Mouse (Mus musculus) lung, adult 2 months (tissue): ENCODE measurements at regions not wholly inside any gene's neighbourhood (a gene's known extent, or its start where the extent isn't known, plus 50 kb on each side); places are given as distances from the start of the nearest gene placed in this dataset.

Experiments
- DNase-seq: peaks from one replicate; pipeline ENCODE4 v3.0.0; 2022
- H3K4me1 ChIP-seq: fragments of 200-500 bp; 2 replicates; pipeline ENCODE4 v1.6.1; 2011; ENCODE audit warnings: low read length; ENCODE audit not compliant: control insufficient read depth, insufficient read depth
- H3K4me3 ChIP-seq: fragments of 200-500 bp; replicated peaks from 2 replicates; pipeline ENCODE3; 2011; ENCODE audit warnings: low read depth, mild to moderate bottlenecking, control low read depth, low read length; ENCODE audit errors: extremely low read depth
- CTCF ChIP-seq: fragments of 200-500 bp; IDR thresholded peaks from 2 replicates; pipeline ENCODE4 v1.5.1; 2011; ENCODE audit warnings: mild to moderate bottlenecking, low read length, control low read depth; ENCODE audit not compliant: insufficient read depth
- POLR2A ChIP-seq: fragments of 200-500 bp; IDR thresholded peaks from 2 replicates; pipeline ENCODE4 v1.6.1; 2011; ENCODE audit warnings: low read depth, mild to moderate bottlenecking, control low read depth, low read length, borderline replicate concordance; ENCODE audit errors: extremely low read depth
- WGBS: fragments of 180-500 bp; shearing (Covaris S2); methylation state at CpG from one replicate; pipeline ENCODE4 v1.1.7; 2018; 5-methylcytosine and 5-hydroxymethylcytosine counted together

DNA sequence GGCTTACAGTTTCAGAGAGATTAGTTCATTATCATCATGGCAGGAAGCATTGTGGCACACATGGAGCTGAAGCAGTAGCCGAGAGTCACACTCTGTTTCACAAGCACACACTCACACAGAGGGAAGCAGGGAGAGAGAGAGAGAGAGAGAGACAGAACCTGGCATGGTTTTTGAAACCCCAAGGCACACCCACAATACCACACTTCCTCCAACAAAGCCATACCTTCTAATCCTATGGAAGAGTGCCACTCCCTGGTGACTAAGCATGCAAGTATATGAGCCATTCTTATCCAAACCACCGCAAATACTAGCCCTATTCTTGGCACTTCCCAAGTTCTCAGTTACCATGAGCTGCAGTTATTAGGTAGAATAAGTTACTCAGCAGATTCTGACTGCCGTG, 82.5 kb upstream of the Slc38a4 start:
- 74% methylated on average over 3 of the region's 3 CpGs for WGBS
- DNase-seq: no peak

DNA sequence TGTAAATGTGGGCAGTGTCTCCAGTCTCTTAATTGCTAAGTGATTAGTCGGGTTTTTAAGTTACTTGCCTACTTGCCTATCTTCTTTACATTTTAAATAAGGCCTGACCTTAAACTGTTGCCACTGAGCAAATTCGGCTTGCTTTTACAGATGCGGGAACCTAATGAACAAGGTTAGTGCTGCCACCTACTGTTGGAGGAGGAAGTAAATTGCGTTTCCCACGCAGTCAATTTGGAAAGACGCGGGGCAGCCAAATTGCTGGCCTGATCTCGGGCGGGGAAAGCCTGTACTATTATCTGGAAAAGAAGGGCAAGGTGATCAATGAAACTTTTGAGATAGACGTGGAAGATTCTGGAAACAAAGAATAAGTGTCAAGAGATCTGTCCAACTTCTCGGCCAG, 79.5 kb upstream of the Slc38a4 start:
- 7% methylated on average over 11 of the region's 11 CpGs for WGBS
- H3K4me1 ChIP-seq: no peaks in the 10 kb centered on the region
- TF ChIP-seq CTCF (peak; percentile 56), POLR2A (no peak)
- peak; percentile 34 for DNase-seq
- H3K4me3 ChIP-seq: no peak overlapping the region

More for the DNA sequence above, 82.5 kb upstream of the Slc38a4 start:
- no peaks in the 10 kb centered on the region for H3K4me1 ChIP-seq
- no peak overlapping the region for H3K4me3 ChIP-seq
- TF ChIP-seq CTCF: no peak
- TF ChIP-seq POLR2A: no peak

DNA sequence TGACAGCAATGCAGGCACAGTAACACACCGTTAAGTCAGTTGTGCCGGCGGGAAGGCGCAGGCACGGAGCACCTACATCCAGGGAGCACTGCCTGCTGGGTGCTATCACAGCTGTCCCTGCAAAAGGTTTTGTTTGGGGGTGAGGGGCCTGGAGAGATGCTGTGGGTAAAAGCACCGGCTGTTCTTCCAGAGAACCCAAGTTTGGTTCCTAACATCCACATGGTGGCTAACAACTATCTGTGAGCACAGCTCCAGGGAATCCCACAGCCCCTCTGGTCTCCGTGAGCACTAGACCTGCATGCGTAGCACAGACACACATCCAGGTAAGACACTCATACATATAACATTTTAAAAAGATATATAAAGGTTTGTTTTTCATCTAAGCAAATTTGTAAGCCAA, 72.0 kb upstream of the Slc38a4 start:
- WGBS: 87% methylated on average over 8 of the region's 8 CpGs
- Histone ChIP-seq H3K4me1 (no peaks in the 10 kb centered on the region), H3K4me3 (no peak overlapping the region)
- TF ChIP-seq POLR2A (no peak), CTCF (no peak)
- DNase-seq: no peak

DNA sequence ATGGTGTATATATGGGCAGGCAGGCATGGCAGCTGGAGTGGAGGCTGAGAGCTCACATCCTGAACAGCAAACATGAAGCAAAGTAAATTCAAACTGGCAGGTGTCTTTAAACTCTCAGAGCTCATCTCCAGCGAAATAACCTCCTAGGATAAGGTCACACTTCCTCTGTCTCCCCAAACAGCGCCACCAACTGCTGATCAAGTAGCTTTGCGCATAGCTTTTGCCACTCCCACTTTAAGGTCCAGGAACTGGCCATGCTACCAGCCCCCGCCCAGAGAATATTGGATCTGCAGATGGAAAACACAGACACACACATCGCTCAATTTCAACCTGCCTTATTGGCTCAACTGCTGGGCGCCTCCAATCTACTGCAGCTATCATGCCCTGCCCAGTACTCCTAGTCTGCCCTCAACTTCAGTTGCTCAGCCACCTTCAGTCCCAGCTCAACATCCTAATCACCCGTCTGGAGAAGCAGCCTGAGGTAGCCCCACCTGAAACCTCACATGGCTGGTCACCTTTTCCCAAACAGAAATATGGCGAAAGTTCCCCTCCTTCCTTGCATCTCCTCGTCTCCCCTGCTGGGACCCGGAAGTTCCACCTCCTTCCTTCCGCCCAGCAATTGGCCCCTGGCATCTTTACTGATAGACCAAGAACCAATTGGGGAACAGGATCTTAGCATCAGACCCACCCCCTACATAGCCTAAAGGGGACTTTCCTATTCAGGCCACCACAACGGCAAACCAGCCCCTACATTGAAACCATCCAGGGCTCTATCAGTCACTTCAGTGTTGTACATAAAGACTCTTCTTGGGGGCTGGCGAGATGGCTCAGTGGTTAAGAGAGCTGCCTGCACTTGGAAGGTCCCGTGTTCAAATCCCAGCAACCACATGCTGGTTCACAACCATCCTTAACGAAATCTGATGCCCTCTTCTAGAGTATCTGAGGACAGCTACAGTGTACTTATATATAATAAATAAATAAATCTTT, 70.4 kb upstream of the Slc38a4 start:
- Histone ChIP-seq H3K4me3 (no peak overlapping the region), H3K4me1 (no peaks in the 10 kb centered on the region)
- DNase-seq: no peak
- 87% methylated on average over 15 of the region's 15 CpGs for WGBS
- no peak for TF ChIP-seq POLR2A
- TF ChIP-seq CTCF: no peak

DNA sequence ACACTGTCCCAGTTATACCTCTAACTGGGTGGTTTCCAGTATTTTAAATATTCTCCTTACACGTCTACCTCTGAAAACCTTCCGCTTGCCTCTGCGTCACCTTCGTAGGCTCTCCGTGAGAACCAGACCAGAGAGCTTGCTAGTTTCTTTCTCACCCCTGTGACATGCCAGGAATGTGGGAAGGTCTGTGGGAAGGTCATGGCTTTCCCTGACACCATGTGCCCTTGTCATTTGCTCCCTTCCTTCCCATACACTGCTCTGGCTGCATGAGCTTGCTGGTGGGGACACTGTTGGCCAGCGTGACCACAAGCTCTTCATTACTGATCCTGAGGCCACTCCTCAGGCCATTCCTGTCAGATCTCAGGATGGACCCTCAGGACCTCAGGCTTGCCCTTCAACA, 66.5 kb upstream of the Slc38a4 start:
- WGBS: 87% methylated on average over 6 of the region's 6 CpGs
- H3K4me1 ChIP-seq: no peaks in the 10 kb centered on the region
- no peak overlapping the region for H3K4me3 ChIP-seq
- TF ChIP-seq POLR2A: no peak
- no peak for TF ChIP-seq CTCF
- DNase-seq: no peak

DNA sequence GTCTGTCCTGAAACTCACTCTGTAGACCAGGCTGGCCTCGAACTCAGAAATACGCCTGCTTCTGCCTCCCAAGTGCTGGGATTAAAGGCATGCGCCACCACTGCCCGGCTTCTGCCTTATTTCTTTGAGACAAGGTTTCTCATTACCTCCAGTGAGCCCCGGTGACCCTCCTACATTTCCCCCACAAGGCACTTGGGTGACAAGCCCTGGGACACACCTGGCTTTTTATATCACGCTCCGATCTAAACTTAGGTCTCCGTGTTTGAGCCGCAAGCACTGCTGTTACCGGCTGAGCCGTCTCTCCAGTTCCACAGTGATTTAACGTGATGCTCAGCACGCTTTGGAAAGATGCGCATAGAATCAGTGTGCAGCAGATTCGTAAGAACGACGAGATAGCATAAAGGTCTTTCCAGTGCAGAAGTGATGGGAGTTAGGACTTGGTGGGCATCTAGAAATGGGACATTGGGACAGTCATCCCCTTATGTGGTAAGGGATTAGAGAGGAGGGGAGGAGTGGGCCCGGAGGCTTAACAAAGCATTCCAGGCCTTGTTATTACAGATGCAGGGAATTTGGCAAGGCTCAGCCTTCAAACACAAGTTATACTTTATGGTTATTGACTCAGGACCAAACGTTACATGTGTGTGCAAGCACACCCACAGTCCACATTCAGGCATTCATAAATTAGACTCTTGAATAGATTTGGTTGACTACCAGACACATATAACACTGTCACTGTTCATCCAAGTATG, 56.9 kb upstream of the Slc38a4 start:
- TF ChIP-seq POLR2A (no peak), CTCF (no peak)
- WGBS: 85% methylated on average over 19 of the region's 19 CpGs
- H3K4me3 ChIP-seq: no peak overlapping the region
- DNase-seq: no peak
- H3K4me1 ChIP-seq: no peaks in the 10 kb centered on the region

DNA sequence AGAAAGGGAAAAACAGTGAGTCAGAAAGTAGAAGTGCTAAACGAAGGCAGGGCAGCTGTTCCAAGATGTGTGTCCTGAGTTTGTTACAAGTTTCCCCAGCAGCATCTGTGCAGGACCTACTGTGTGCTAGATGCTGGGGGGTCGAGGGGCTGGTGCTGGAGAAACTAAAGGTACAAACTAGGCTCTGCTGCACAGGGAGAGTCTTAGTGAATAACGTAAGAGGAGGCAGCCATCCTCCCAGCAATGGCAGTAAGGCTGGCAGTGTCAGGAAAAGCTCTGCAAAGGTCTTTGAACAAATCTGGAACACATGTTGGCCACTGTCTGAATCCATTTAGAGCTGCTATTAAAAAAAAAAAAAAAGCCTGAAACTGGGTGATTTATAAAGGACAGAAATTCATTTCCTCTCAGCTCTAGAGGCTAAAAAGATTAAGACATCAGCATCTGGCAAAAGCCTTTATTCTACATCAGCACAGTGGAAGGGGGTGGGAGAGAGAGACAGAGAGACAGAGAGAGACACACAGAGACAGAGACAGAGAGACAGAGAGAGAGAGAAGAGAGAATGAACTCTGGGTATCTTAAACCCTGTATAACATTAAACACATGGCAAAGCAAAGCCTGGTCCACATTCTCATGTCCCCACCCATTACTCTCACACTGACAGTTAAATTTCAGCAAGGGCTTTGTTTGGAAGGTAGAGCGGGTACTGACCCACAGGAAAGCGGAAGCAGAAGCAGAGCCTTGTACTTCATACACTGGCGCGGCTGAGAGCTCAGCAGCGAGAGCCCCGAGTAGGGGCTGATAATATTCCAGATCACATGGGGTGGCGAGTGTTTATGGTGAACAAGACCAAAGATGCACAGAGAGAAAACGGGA, 55.8 kb upstream of the Slc38a4 start:
- DNase-seq: no peak
- Histone ChIP-seq H3K4me1 (no peaks in the 10 kb centered on the region), H3K4me3 (no peak overlapping the region)
- TF ChIP-seq CTCF: no peak
- TF ChIP-seq POLR2A: no peak
- 54% methylated on average over 11 of the region's 11 CpGs for WGBS

DNA sequence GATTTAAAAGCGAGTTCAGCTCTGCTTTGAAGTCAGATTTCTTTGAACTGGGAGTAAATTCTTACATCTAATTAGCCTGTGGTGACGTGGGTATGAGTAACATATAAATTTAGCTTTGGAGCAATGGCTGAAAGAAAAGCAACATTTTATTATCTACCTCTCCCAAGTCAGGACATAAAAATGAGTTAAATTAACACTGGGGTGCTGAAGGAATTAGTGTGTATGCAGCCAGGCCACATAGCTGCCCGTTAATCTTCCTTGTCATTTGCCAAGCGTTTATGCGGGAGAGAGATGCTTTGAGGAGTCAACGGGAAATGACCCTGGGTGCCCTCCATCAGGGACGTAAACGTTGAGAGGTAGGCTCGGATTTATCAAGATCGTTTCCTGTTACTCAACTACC, 52.0 kb upstream of the Slc38a4 start:
- DNase-seq: no peak
- Histone ChIP-seq H3K4me1 (no peaks in the 10 kb centered on the region), H3K4me3 (no peak overlapping the region)
- TF ChIP-seq POLR2A (no peak), CTCF (no peak)
- 26% methylated on average over 10 of the region's 10 CpGs for WGBS

DNA sequence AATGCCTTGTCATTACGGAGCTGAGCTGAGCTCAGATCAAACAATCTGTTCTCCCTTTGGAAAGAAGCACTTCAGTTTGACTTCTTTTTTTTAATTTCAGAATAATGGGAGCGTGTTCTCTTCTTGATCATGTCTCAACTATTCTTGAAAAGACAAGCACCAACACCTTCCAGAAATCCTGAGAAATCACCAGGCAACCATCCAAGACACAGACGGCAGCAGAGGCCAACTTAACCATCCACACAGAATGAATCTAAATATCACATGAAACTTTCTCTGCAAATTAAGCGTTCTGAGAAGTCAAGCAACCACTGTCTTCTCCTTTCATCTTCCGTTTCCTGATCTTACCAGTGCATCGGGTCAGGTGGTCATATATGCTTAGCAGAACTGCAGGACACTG, 50.8 kb upstream of the Slc38a4 start:
- H3K4me3 ChIP-seq: no peak overlapping the region
- H3K4me1 ChIP-seq: no peaks in the 10 kb centered on the region
- DNase-seq: no peak
- WGBS: 78% methylated on average over 6 of the region's 6 CpGs
- no peak for TF ChIP-seq CTCF
- TF ChIP-seq POLR2A: no peak
